Mouse (Mus musculus) lung, embryonic 16.5 days (tissue): Measurements from ENCODE around the gene Drd3. TPM values are rescaled to one million over a fixed set of nuclear protein-coding genes. Genes with fewer than 3 reads are reported as not detected.

ENCODE experiments used
- ATAC-seq: fragments of 200-750 bp; cut with Nextera tagmentation; 2 replicates; pipeline ENCODE4 v1.8.0; 2017; ENCODE audit warnings: low read depth, mild to moderate bottlenecking, moderate library complexity
- H3K27ac ChIP-seq: fragments of 300-500 bp; sonication (generic); 2 replicates; pipeline ENCODE4 v1.5.1; 2014; ENCODE audit warnings: mild to moderate bottlenecking, control low read depth, low read length
- H3K27me3 ChIP-seq: fragments of 300-500 bp; sonication (generic); 2 replicates; pipeline ENCODE4 v1.6.1; 2014; ENCODE audit warnings: low read depth, low read length, mixed read lengths; ENCODE audit not compliant: control insufficient read depth, insufficient read depth
- H3K36me3 ChIP-seq: fragments of 300-500 bp; sonication (generic); 2 replicates; pipeline ENCODE4 v1.6.1; 2014; ENCODE audit warnings: low read length; ENCODE audit not compliant: control insufficient read depth, insufficient read depth
- H3K4me1 ChIP-seq: fragments of 300-500 bp; sonication (generic); replicated peaks from 2 replicates; pipeline ENCODE4 v1.6.1; 2014; ENCODE audit warnings: low read length, mixed read lengths; ENCODE audit not compliant: control insufficient read depth, insufficient read depth
- H3K4me2 ChIP-seq: fragments of 300-500 bp; sonication (generic); 2 replicates; pipeline ENCODE4 v1.6.1; 2014; ENCODE audit warnings: low read depth, low read length, control low read depth
- H3K4me3 ChIP-seq: fragments of 300-500 bp; sonication (generic); 2 replicates; pipeline ENCODE4 v1.5.1; 2014; ENCODE audit warnings: mild to moderate bottlenecking, low read length, control low read depth
- H3K9ac ChIP-seq: fragments of 300-500 bp; sonication (generic); 2 replicates; pipeline ENCODE4 v1.6.1; 2014; ENCODE audit warnings: low read length, control low read depth
- H3K9me3 ChIP-seq: fragments of 300-500 bp; sonication (generic); 2 replicates; pipeline ENCODE4 v1.6.1; 2016; ENCODE audit warnings: low read length; ENCODE audit not compliant: control insufficient read depth
- WGBS: fragments of 180-500 bp; shearing (Covaris S2); extraction: QIAGEN DNeasy Blood & Tissue Kit; methylation state at CpG from one replicate; pipeline ENCODE4 v1.1.7; 2014; 5-methylcytosine and 5-hydroxymethylcytosine counted together
- polyA plus RNA-seq: library from polyadenylated mRNA; unstranded; fragments of >200 nt; fragmentation: Nextera tagmentation; extraction: Ambion mirVana; gene quantifications from 2 replicates; pipeline ENCODE4 v1.2.1, GENCODE M21; 2015

Drd3 gene
- polyA plus RNA-seq, 1 experiment from 2014 or later = not detected

- no peak for ATAC-seq
- Histone ChIP-seq H3K27ac (no peak overlapping the region), H3K9ac (no peak overlapping the region), H3K9me3 (no peaks in the 10 kb centered on the region), H3K4me3 (no peak overlapping the region), H3K36me3 (no peaks in the 10 kb centered on the region), H3K4me1 (no peaks in the 10 kb centered on the region), H3K4me2 (no peak overlapping the region), H3K27me3 (no peaks in the 10 kb centered on the region)
- WGBS = 73% methylated on average over 1 of the region's 1 CpGs
Observed at GRCm38 (mm10) chr16:43811402-43811801, 57.6 kb downstream of the Drd3 start.

- Histone ChIP-seq H3K4me3 (no peak overlapping the region), H3K36me3 (no peaks in the 10 kb centered on the region), H3K9me3 (no peaks in the 10 kb centered on the region), H3K4me1 (no peaks in the 10 kb centered on the region), H3K9ac (no peak overlapping the region), H3K4me2 (no peak overlapping the region), H3K27ac (no peak overlapping the region), H3K27me3 (no peaks in the 10 kb centered on the region)
- no peak for ATAC-seq
- WGBS = 60% methylated on average over 4 of the region's 4 CpGs
Observed at GRCm38 (mm10) chr16:43814644-43815043, 60.8 kb downstream of the Drd3 start.

- 57% methylated on average over 5 of the region's 5 CpGs for WGBS
- H3K27ac ChIP-seq = no peak overlapping the region
Observed at GRCm38 (mm10) chr16:43816321-43816720, 62.5 kb downstream of the Drd3 start.

GRCm38 (mm10) chr16:43818404-43818803 is 64.6 kb downstream of the Drd3 start:
- no peaks in the 10 kb centered on the region for H3K9me3 ChIP-seq
- H3K4me2 ChIP-seq = no peak overlapping the region
- no peaks in the 10 kb centered on the region for H3K36me3 ChIP-seq
- H3K27me3 ChIP-seq = no peaks in the 10 kb centered on the region
- H3K4me1 ChIP-seq = no peaks in the 10 kb centered on the region
- H3K4me3 ChIP-seq = no peak overlapping the region
- no peak overlapping the region for H3K9ac ChIP-seq
- WGBS = 95% methylated on average over 6 of the region's 6 CpGs
- no peak for ATAC-seq
- H3K27ac ChIP-seq = no peak overlapping the region

More at GRCm38 (mm10) chr16:43816321-43816720, 62.5 kb downstream of the Drd3 start:
- Histone ChIP-seq H3K9me3 (no peaks in the 10 kb centered on the region), H3K4me2 (no peak overlapping the region), H3K4me3 (no peak overlapping the region), H3K9ac (no peak overlapping the region), H3K27me3 (no peaks in the 10 kb centered on the region), H3K36me3 (no peaks in the 10 kb centered on the region), H3K4me1 (no peaks in the 10 kb centered on the region)
- no peak for ATAC-seq

GRCm38 (mm10) chr16:43827492-43827891 is 73.7 kb downstream of the Drd3 start:
- Histone ChIP-seq H3K4me2 (no peak overlapping the region), H3K36me3 (no peaks in the 10 kb centered on the region), H3K9me3 (no peaks in the 10 kb centered on the region), H3K27me3 (no peaks in the 10 kb centered on the region), H3K27ac (no peak overlapping the region), H3K4me1 (no peaks in the 10 kb centered on the region), H3K9ac (no peak overlapping the region), H3K4me3 (no peak overlapping the region)
- WGBS = 74% methylated on average over 3 of the region's 3 CpGs
- no peak for ATAC-seq

- no peaks in the 10 kb centered on the region for H3K4me1 ChIP-seq
- H3K36me3 ChIP-seq = no peaks in the 10 kb centered on the region
- ATAC-seq = no peak
- no peaks in the 10 kb centered on the region for H3K27me3 ChIP-seq
- H3K4me3 ChIP-seq = no peak overlapping the region
- no peaks in the 10 kb centered on the region for H3K9me3 ChIP-seq
- WGBS = 82% methylated on average over 2 of the region's 2 CpGs
- H3K4me2 ChIP-seq = no peak overlapping the region
- H3K27ac ChIP-seq = no peak overlapping the region
- H3K9ac ChIP-seq = no peak overlapping the region
Observed at GRCm38 (mm10) chr16:43831957-43832356, 78.1 kb downstream of the Drd3 start.

GRCm38 (mm10) chr16:43841236-43841635 is 87.4 kb downstream of the Drd3 start:
- ATAC-seq = no peak
- Histone ChIP-seq H3K4me3 (no peak overlapping the region), H3K4me2 (no peak overlapping the region), H3K4me1 (no peaks in the 10 kb centered on the region), H3K27ac (no peak overlapping the region), H3K9ac (no peak overlapping the region), H3K9me3 (no peaks in the 10 kb centered on the region), H3K27me3 (no peaks in the 10 kb centered on the region), H3K36me3 (no peaks in the 10 kb centered on the region)
- 67% methylated on average over 1 of the region's 1 CpGs for WGBS

GRCm38 (mm10) chr16:43849839-43850238 is 96.0 kb downstream of the Drd3 start:
- Histone ChIP-seq H3K4me3 (no peak overlapping the region), H3K4me2 (no peak overlapping the region), H3K9ac (no peak overlapping the region), H3K9me3 (no peaks in the 10 kb centered on the region), H3K27ac (no peak overlapping the region), H3K4me1 (no peaks in the 10 kb centered on the region), H3K27me3 (no peaks in the 10 kb centered on the region), H3K36me3 (no peaks in the 10 kb centered on the region)
- WGBS = 36% methylated on average over 1 of the region's 1 CpGs
- no peak for ATAC-seq

- Histone ChIP-seq H3K4me1 (no peaks in the 10 kb centered on the region), H3K36me3 (peaks cover 15% of the 10 kb centered on the region), H3K9ac (no peak overlapping the region), H3K9me3 (no peaks in the 10 kb centered on the region), H3K4me3 (no peak overlapping the region), H3K4me2 (no peak overlapping the region), H3K27me3 (no peaks in the 10 kb centered on the region), H3K27ac (no peak overlapping the region)
- 90% methylated on average over 5 of the region's 5 CpGs for WGBS
- ATAC-seq = no peak
Observed at GRCm38 (mm10) chr16:43858941-43859476, 105.2 kb downstream of the Drd3 start.

GRCm38 (mm10) chr16:43860624-43861023 is 106.8 kb downstream of the Drd3 start:
- Histone ChIP-seq H3K27ac (no peak overlapping the region), H3K4me1 (no peaks in the 10 kb centered on the region), H3K9ac (no peak overlapping the region), H3K4me3 (no peak overlapping the region), H3K27me3 (no peaks in the 10 kb centered on the region), H3K4me2 (no peak overlapping the region), H3K9me3 (no peaks in the 10 kb centered on the region), H3K36me3 (peaks cover 15% of the 10 kb centered on the region)
- 62% methylated on average over 6 of the region's 6 CpGs for WGBS
- ATAC-seq = no peak
